Mouse (Mus musculus) v-Abl transformed pro-B cells (cell line): ENCODE results near the gene Gm4177.
"Not testable (repeated sequence)": the region's sequence is repeated elsewhere in the genome, so short reads cannot be mapped to it uniquely, and the experiment has no call there.

ENCODE experiments used
- in situ Hi-C, 2 experiments: fragments of 400-800 bp; cut with MboI; formaldehyde crosslinking; loops; one replicate each; pipeline ENCODE4 v1.15.1; 2025; ENCODE audit not compliant: unreplicated experiment in 2 of 2

Gm4177 gene

GRCm38 (mm10) chr7:21796628-21797027 lies at the start of gene Gm4177:
Gene Gm4177, minus strand, starts transcription at chr7:21796728.
- in situ Hi-C loops, result not testable (repeated sequence)

GRCm38 (mm10) chr7:21844167-21844566 lies 47.6 kb upstream of the Gm4177 start, which contains the start of gene Gm5725:
Gene Gm5725, minus strand, starts transcription at chr7:21844267.
- in situ Hi-C loops, result not testable (repeated sequence)

GRCm38 (mm10) chr7:21832051-21832450 lies 35.5 kb upstream of the Gm4177 start, which contains the start of gene Vmn1r135:
Gene Vmn1r135, plus strand, starts transcription at chr7:21832351.
- in situ Hi-C loops, result not testable (repeated sequence)

- in situ Hi-C loops, result not testable (repeated sequence)
These were observed 35.2 kb downstream of the Gm4177 start, which contains the start of gene Gm4175 for GRCm38 (mm10) chr7:21761375-21761774. Gene Gm4175, minus strand, starts transcription at chr7:21761475.
